Mouse (Mus musculus): ENCODE data around the gene St6galnac3. TPM values are rescaled to one million over a fixed set of nuclear protein-coding genes. Genes with fewer than 3 reads are reported as not detected.

The St6galnac3 gene
- total RNA-seq, 2 experiments from 2014 or later, result 25.6 to 29.0 TPM

DNA sequence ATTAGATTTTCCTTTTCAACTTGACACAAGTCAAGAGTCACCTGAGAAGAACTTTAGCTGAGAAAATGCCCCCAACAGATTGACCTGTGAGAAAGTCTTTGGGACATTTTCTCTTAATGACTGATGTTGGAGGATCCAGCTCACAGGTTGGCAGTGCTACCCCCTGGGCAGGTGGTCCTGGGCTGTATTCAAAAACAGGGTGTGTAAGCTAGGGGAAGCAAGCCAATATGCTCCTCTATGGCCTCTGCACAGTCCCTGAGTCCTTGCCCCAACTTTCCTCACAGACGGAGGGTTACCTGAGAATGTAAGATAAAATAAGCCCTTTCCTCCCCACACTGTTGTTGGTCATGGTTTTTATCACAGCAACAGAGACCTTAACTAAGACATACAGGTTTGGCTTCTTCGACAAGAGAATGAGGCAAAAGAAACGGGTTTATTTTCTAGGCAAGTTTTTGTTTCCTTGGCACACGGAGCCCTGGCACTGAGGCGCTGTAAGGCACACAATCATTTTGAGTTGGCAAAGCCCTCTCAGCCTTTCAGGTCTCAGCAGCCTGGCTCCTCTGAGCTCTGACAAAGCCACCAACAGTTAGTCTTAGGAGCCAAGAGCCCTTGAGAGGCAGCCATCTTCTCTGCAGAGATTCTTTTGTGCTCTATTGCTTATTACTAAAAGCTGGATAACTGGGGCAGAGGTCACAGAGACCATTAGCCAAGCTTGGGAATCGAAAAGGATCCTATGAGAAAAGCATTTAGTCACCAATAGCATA, 292.7 kb downstream of the St6galnac3 start:
- no peak for DNase-seq (ENCODE audit: extremely low spot score in 1 of 2, low spot score in 1 of 2)

DNA sequence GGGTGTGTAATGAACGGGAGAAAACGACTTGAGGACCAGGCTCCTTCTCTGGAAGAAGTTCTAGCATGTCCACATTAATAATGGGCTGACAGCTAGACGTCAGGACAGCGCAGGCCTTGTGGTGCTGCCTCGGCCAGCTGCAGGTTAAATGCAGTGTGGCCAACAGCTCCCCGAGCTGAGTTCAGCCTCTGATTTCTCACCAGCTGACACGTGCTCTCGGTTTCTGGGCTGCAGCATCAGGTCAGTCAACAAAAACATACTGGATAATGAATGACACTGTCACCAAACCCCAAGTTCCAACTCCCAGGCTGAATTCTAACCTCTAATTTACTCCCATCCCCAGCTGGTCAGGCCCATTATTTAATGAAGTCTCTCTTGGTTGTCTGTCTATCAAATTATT, 295.1 kb downstream of the St6galnac3 start:
- no peak for DNase-seq (ENCODE audit: extremely low spot score in 1 of 2, low spot score in 1 of 2)

DNA sequence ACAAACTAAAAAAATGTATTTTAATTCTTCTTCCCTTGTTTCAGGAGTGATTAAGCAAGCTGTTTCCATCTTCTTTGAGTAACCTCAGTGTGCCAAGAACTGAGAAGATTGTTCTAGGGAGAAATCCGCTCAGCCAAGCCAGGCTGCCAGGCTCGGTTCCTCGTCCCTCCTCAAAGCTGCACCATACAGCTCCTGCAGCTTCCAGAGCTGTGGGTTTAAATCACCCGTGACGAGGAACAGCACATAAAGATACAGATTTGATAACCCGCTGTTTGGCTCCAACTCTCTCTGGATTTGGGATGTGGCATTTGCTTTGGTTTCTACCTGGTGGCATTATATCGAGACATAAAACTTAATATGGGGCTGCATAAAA, 303.1 kb downstream of the St6galnac3 start:
- DNase-seq (ENCODE audit: extremely low spot score in 1 of 2, low spot score in 1 of 2), result no peak

DNA sequence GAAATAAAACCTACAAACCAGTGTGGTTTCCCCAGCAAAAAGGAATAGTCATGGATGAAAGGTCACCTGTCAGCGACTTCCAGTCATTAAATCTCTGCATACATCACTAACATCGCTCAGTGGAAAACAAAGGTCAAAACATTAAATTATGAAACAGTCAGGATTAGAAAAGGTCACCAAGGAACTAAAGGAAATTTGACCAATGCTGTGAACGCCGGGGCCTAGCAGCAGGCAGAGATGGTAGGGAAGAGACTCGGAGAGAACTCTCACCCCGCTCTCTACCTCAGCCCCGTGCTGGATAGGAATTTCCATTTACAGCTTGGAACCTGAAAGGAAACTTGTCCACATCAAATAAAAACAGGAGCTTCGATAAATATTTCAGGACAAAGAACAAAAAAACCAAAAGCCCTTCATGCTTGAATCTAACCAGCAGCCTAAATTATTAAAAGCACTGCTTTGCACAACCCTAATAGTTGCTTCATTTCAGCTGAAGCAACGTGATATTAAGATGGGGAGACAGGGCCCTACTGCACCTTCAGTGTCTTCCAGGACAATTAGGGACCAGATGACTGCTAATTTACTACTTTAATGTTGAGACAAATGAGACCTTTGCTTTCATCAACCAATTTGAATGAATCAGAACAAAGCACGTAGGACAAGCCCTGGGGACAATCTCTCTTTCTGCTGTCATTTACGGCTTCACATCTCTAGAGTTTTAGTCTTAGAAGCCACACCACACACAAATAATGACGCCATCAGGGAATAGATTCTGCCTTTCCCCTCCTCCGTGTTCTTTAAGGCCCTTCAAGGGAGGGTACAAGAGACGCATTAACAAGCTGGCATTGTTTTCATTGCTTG, 303.7 kb downstream of the St6galnac3 start:
- no peak for DNase-seq (ENCODE audit: extremely low spot score in 1 of 2, low spot score in 1 of 2)

DNA sequence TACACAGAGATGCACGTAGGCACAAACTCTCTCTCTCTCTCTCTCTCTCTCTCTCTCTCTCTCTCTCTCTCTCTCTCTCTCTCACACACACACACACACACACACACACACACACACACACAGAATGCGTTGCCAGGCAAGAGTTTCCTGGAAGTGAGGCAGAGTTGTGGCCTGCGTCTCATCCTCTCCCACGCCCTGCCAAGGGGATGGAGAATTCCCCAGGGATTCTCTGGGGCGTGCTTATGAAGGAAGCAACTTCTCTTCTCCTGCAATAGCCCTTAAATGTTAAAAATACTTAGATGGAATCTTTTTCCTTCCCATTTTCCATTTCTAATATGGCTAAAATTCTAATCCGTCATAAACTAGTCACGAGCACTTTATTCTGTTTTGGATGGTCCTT, 305.6 kb downstream of the St6galnac3 start:
- no peak for DNase-seq (ENCODE audit: extremely low spot score in 1 of 2, low spot score in 1 of 2)

DNA sequence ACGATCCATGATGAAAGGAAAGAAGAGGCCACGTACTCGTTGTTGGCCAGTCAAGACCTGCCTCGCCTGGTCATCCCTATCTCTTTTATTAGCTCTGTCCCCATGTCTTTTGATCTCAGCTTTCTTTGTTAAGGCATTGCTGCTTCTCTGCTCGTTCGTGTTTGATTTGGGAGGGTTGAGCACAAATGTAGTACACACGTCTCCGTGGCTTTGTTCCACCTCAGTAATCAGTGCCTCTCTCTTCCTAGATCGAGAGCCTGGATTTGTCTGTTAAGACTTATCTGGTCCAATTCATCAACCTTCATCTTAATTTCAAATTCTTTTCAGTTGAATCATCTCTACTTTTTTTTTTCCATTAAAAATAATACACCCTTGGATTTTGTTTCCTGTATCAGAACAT, 308.0 kb downstream of the St6galnac3 start:
- no peak for DNase-seq (ENCODE audit: extremely low spot score in 1 of 2, low spot score in 1 of 2)

DNA sequence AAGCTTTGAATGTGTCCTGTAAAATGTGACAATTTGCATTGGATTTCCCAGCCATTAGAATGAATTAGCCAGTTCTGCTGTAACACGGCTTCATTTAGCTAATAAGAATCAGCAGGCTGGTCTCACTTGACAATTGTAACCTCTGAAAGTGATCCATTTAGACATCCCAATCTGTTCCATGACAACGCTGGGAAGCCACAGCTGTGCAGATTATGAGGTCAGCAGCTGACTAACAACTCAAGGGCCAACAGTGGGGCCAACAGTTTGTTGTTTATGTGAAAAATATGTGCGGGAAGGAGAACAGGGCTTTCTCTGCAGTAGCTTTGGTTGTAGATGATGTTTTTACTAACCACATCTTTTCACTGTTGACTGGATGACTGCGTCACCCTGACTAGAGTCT, 308.6 kb downstream of the St6galnac3 start:
- no peak for DNase-seq (ENCODE audit: extremely low spot score in 1 of 2, low spot score in 1 of 2)

DNA sequence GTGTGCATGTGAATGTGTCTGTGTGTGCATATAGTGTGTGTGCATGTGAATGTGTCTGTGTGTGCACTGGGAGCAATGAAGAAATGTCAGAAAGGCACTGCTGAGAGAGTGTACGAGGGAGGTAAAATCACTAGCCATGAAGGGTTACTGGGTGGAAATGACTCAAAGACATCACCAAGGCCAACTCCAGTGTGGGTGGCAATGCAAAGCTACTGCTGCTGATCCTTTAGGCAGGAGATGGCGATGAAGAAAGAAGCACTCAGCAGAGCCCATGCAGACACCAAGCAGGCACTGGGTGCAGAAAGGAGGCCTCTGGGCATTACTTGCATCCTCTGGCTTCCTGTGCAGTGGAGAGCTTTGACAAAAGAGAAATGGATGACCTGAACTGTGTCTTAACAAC, 310.8 kb downstream of the St6galnac3 start:
- no peak for DNase-seq (ENCODE audit: extremely low spot score in 1 of 2, low spot score in 1 of 2)

DNA sequence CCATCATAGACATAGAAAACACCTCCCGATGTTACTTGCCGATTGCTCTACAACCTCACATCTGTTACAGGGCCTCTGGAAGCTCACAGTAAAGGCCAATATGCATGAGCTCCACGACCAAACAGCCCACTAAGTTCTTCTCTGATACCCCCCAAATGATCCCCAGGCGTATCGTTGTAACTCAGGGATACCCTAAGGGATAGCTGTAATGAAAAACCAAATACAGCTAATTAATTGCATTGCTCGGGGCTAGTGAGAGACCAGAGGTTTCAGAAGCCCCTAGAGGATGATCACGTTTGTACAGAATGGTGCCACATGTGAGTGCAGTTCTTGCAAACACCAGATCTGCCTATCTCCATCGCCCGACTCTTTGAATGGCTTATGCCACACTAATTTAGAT, 315.7 kb downstream of the St6galnac3 start:
- DNase-seq (ENCODE audit: extremely low spot score in 1 of 2, low spot score in 1 of 2), result no peak

DNA sequence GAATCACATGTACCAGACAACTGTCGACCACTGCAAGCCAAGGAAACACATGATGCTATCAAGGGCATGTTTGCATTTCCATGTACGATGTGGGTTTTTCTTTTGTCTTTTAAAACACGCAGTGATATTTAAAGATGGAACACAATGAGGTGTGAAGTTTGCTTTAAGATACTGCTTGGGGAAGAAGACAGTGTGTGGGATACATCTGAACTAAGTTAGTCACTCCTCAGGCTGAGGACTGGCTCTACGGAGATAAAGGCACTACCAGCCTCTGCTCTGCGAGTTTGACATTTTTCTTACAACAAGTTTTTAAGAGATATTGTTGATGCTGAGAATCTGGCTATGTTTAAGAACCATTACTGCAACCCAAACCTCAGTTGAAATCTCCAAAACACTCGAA, 316.6 kb downstream of the St6galnac3 start:
- no peak for DNase-seq (ENCODE audit: extremely low spot score in 1 of 2, low spot score in 1 of 2)

DNA sequence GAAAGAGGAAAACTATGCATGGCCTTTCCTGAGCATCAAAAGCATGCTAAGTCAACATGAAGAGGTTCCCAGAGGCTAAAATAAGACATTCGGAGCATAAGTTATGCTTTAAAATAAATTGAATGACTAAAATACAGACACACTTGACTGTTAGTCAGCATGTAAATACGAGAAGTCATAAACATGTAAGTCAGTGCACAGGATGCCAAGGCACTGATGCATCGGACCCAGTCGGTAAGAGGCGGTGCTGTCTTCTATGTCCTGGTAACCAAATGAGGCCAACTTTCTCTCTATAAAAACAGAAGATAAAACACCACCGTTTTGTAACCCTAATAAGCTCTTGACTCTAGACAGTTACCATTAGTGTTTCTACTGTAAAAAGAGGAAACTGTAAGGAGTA, 317.3 kb downstream of the St6galnac3 start:
- no peak for DNase-seq (ENCODE audit: extremely low spot score in 1 of 2, low spot score in 1 of 2)

DNA sequence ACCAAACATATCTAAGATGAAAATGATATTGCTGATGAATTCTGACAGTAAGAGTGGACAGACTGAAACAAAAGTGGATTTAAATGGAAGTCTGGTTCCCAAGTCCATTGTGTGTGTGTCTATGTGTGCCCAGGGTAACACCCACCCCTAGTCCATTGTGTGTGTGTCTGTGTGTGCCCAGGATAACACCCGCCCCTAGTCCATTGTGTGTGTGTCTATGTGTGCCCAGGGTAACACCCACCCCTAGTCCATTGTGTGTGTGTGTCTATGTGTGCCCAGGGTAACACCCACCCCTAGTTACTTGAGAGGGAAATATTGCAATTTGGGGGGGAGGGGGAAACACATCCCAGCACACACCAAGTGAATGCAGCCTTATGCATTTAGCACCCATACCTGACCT, 318.1 kb downstream of the St6galnac3 start:
- DNase-seq (ENCODE audit: extremely low spot score in 1 of 2, low spot score in 1 of 2), result no peak

DNA sequence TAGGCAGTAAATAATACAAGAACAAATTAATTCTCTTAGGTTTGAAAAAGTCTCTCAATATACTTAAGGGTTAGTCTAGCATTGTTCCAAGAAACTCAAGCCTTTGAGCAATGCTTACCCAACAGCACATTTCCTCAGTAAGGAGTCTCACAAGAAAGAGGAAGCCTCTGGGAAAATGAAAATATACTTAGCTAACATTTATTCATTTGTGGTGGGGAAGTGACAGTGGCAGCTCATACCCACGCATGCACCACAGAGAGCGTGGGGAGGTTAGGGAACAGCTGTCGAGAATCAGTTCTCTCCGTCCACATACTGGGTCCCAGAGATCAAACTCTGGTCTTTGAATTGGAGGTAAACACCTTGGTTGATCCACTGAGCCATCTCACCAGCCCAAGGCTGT, 318.8 kb downstream of the St6galnac3 start:
- no peak for DNase-seq (ENCODE audit: extremely low spot score in 1 of 2, low spot score in 1 of 2)

DNA sequence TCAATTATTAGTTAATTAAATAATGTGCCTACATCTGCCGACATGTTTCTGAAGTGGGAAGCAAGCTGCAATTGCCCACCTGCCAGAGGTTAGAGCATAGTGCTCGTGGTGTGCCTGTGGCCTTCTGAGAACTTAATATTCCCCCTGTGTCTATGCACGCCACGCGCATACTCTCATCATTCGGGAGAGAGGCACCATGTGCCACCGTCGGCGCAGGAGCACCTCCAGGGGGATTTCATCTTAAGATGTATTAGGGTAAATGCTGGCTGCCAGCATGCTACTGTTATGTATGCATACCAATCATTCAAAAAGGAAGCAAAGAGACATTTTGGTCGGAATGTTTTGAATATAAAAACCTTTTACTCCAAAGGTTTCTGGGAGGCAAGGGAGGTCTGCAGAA, 319.3 kb downstream of the St6galnac3 start:
- DNase-seq (ENCODE audit: extremely low spot score in 1 of 2, low spot score in 1 of 2), result no peak

DNA sequence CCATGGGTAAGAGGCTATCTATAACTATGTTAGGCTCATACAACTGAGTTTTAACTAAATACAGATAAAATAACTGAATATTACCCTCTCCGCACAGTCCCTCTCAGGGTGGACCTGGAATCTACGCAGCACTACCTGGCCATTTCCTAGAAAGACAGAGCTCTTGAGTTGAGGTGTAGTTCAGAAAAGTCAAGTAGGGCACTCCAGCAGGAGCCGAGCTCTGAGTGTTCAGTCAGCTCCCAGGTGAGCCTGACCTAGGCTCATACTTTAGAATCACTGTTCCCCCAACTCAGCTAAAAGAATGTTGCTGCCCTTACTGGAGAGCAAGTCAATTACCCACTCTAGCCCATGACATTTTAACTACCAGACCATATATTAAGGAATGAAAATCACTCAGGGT, 324.7 kb downstream of the St6galnac3 start:
- DNase-seq (ENCODE audit: extremely low spot score in 1 of 2, low spot score in 1 of 2), result no peak

DNA sequence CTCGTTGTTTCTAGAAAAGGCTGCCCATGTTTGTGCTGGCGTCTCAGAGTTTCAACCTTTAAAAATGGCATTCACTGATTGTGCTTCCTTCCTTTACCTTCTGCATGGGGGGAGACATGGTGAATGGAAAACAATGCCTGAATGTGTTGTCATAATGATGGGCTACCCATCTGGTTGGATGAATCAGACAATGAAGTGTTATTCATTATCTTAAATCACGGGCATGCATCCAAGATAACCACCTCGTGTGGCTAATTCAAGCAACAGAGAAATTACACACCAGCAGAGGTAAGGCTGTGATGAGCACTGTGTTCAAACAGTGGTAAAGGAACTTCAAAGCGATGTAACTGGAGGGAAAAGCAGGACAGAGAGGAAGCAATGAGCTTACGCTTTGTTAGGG, 325.4 kb downstream of the St6galnac3 start:
- DNase-seq (ENCODE audit: extremely low spot score in 1 of 2, low spot score in 1 of 2), result no peak

DNA sequence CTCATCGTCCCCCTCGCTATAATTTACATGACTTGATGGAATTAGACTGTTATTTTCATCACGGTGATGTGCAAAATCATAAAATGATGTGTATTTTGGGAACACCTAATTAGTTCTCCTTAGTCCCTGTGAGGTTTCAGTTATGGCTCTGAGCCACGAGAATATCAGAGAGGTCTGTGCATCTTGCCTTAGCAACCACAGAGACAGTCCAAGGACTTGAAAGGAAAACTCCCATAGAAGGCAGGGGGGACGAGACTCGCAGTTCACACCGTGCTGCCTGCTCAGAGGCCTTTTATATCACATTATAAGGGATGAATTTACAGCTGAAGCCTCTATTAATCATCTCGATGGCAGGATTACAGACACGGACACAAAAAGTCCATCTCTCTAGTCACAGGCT, 327.2 kb downstream of the St6galnac3 start:
- no peak for DNase-seq (ENCODE audit: extremely low spot score in 1 of 2, low spot score in 1 of 2)

DNA sequence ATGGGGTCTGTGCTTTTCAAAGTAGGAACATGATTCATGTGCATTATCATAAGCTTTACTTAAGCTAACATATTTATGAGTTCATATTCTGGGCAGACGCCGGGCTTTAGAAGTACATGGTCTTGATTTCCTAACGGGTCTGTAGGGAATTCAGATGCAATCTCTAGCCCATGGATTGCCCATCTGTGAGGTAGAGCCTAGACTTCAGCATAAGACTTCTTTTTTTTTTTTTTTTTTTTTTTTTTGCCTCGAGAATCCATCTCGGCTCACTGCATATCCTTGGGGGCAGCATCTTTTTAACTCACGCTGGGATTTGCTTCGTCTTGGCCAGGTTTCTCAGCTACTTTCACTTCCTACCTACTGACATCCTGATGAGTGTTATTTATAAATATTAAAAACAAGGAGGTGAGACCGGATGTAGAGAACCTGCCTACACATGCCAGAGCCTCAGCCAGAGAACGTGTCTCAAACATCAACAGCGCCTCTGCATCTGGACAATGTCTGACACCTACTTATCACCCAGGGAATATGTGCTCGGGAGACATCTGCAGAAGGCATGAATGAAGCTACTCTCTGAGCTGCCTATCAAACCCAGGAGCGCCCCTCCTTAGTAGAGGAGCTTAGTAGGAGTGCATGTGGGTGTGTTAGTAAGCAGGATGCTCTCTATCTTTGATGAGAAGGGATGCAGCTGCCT, 328.5 kb downstream of the St6galnac3 start:
- no peak for DNase-seq (ENCODE audit: extremely low spot score in 1 of 2, low spot score in 1 of 2)

DNA sequence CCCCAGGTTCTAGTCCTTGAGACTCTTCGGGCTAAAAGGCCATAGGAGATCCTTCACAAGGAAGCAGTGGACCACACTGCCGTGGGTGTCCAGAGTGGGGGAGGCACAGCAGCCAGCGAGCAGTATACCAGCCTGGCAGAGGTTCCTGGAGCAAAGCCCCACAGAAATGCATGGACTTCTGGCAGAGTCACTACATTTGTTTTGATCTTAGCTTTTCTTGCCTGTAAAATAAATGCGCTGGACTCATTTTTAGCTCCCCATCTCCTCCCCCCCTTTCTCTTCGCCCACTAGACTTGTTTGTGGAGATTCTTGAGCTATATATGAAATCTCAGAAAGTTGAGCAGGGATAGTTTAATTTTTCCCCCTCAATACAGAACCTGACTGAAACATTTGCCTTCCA, 329.6 kb downstream of the St6galnac3 start:
- DNase-seq (ENCODE audit: extremely low spot score in 1 of 2, low spot score in 1 of 2), result no peak

DNA sequence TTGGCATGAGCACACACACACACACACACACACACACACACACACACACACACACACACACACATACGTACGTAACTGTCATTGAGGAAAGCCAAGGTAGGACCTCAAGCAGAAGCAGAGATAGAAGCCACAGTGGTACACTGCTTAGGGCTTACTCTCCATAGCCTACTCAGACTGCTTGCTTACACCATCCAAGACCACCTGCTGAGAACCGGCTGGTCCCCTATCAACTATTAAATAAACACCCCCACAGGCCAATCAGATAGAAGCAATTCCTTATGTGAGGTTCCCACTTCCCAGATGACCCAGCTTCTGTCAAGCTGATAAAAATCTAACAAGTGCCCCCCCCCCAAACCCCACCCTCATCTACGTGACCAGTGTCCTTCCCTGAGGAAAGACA, 330.2 kb downstream of the St6galnac3 start:
- no peak for DNase-seq (ENCODE audit: extremely low spot score in 1 of 2, low spot score in 1 of 2)

DNA sequence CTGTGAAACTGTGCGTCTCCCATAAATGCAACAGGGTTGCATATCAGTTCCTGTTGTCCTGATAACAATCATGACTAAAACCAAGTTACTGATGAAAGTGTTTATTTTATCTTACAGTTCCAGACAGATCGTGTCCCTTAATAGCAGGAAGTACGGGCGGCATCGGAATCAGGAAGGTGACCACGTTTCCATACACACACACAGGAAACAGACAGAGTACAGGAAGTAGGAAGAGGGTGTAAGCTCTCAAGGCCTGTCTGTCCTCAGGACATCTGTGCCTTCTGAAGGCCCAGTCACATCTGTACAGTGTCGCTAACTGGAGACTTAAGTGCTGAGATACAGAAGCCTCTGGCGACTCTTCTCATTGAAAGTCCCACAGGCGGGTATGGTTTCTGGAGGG, 330.8 kb downstream of the St6galnac3 start:
- DNase-seq (ENCODE audit: extremely low spot score in 1 of 2, low spot score in 1 of 2), result no peak

All from layer of hippocampus, postnatal 25 days (tissue).